Mouse (Mus musculus): Measurements from ENCODE around the gene Bdkrb2.

- TF ChIP-seq CTCF (IDR thresholded peaks at IDR 0.05; ENCODE audit: extremely low read depth, insufficient read depth, insufficient read length, insufficient replicate concordance) (no peak), POLR2A (IDR thresholded peaks at IDR 0.05; ENCODE audit: low read depth, low read length) (no peak)
These were observed 38.6 kb downstream of the Bdkrb2 start for GRCm38 (mm10) chr12:105601586-105601985.

All from spleen, adult 2 months (tissue).